Mouse (Mus musculus) cerebellum, adult 9-10 months (tissue): ENCODE data around the gene Sbno2.

Source experiments
- DNase-seq: peaks from one replicate; pipeline ENCODE4 v3.0.0; 2022

Sbno2 gene

GRCm38 (mm10) chr10:80014484-80015290, 90.7 kb downstream of the Sbno2 start:
- no peak for DNase-seq

- DNase-seq, result no peak
Observed at GRCm38 (mm10) chr10:80013609-80014008, 91.8 kb downstream of the Sbno2 start.

GRCm38 (mm10) chr10:80011740-80012139, 93.6 kb downstream of the Sbno2 start:
- no peak for DNase-seq
